Mouse (Mus musculus): ENCODE results near the gene Ifnlr1.
"Not testable (repeated sequence)": the region's sequence is repeated elsewhere in the genome, so short reads cannot be mapped to it uniquely, and the experiment has no call there.

Gene Ifnlr1

DNA sequence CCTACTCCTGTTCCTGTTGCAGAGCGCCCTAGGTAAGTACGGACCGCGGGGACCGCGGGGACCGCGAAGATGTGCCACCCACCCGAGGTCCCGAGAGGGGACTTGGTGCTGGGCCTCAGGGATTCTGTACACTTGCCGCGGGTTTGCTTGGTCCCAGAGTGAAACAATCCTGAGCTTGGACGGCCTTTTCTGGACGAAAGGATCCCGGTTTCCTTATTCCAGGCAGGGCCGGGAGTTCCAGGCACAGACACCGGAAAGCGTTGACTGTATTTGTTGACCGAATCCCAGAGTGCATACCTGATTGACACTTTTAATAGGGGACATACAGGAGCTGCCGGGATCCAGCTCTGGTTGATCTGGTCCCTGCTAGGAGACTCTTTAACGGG, 474 bp downstream of the Ifnlr1 start:
- no peak for DNase-seq (ENCODE audit: low spot score)

DNA sequence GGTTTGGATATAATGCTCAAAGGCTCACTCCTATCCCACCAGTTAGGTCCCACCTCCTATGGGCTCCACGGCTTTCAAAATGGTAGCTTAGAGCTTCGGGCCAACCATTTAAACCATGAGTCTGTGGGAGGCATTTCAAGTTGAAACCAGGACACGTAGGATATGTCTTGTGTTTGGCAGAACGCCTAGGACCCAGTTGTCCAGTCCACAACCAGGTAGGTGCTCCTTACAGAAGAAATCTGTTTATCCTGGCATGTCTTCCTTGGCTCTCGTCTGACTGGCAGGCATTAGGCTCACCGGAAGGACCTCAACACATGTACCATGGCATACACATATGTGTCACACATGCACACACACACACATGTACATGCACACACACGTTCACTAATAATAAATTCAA, 3.7 kb downstream of the Ifnlr1 start:
- no peak for DNase-seq (ENCODE audit: low spot score)

DNA sequence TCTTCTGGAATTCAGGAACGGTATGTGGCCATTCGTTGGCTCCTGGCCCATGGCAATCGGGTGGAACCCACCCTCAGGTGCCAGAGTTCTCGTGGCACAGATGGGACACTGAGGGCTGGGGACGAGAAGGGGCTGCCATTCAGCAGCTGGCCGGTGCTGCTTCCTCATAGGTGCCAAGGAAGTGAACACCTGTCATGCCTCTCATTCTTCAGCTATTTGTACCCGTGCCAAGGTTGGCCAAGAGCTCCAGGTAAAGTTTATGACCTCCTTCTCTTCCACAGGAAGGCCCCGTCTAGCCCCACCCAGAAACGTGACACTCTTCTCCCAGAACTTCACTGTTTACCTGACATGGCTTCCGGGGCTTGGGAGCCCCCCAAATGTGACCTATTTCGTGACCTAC, 4.2 kb downstream of the Ifnlr1 start:
- no peak for DNase-seq (ENCODE audit: low spot score)

DNA sequence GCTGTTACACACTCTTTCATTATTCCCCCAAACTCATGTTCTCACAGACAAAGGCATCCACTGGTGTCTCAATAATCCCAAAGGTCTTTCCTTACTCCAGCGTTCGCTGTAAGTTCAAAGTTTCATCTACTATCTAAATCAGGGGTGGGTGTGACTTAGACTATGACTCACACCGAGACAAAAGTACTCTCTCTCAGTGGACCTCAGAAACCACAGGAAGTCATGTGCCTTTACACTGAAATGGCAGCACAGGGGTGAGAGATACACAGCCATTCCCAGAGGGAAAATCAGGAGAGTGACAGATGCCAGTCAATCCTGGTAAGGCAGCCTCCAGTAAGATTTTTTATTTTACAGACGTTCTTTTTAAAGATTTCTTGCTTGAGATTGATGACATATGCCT, 6.8 kb downstream of the Ifnlr1 start:
- no peak for DNase-seq (ENCODE audit: low spot score)

DNA sequence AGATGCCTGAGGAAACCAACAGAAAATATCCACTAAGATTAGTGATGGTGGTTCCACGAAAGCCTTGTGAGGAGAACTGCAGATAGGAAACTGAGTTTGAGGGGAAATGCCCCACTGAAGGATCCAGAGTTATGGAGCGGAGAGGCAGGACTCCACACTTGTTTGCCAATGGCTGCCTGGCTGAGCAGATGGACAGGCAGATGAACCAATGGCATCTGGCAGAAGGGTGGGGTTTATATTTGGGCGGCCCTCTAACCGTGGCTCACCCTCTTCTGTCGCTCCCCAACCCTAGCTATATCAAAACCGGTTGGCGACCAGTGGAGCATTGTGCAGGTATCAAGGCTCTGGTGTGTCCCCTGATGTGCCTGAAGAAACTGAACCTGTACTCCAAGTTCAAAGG, 12.4 kb downstream of the Ifnlr1 start:
- no peak for DNase-seq (ENCODE audit: low spot score)

DNA sequence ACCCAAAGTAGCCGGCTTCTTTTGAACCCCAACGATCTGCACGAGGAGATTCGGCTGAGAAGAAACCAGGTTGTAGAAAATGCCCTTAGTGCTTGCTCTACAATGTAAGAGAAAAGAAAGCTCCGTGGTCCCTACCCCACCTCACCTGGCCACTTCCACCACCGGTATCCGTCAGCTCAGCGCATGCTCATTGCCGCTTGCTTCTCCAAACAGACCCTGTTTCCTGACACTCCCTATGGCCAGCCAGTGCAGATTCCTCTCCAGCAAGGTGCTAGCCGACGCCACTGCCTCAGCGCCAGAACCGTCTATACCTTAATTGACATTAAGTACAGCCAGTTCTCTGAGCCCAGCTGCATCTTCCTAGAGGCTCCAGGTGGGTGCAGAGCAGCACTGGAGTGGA, 17.4 kb downstream of the Ifnlr1 start:
- no peak for DNase-seq (ENCODE audit: low spot score)

DNA sequence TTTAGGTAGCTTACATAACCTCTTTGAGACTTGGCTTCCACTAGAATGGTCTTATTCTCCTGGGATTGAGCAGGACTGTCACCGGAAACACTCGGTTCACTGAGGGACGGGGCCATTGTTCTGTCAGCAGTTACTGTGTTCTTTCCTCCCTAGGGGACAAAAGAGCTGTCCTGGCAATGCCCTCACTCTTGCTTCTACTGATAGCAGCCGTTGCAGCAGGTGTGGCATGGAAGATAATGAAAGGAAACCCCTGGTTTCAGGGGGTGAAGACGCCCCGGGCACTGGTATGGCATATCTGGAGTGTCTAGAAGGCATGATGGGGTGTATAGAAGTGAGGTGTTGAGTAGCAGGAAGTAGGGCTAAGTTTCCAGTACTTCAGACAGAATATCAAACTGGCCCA, 17.9 kb downstream of the Ifnlr1 start:
- no peak for DNase-seq (ENCODE audit: low spot score)

DNA sequence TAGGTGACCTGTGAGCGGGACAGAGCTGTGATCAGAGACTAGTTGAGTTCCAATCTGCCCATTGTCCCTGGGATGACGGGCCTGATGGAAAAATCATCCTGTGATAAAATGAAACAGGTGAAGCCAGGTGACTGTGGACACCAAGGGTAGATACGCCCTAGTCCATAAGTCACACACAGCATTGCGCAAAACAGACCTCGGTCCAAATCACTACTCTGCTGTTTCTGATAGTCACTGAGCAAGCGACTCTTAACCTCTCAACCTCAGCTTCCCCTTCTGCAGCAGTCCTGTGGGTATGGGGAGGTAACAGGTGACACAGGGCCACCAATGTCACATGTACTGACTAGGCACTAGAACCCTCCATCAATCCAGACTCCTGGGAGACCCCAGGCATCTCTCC, 20.0 kb downstream of the Ifnlr1 start:
- DNase-seq (ENCODE audit: low spot score): peak; percentile 60

DNA sequence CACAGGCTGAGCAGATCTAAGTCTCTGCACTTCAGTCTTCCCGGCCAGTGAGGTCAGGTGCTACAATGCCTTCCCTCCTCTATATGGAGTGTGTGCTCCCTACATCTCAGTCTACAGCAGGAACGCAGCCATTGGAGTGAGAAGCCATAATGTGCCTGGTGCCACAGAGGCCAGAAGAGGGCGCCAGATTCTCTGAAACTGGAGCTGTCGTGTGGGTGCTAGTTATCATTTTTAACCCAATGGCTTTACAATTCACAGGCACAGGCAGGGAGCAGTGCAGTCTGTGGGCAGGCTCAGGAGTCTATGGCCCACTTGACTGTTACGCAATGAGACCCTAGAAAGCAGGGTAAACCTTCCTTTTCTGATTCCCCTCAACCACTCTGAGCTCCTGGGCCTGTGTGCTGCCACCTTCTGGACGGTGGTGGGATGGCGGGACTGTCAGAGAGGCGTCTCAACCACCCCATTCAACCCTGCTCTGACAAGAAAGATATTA, 23.0 kb downstream of the Ifnlr1 start:
- DNase-seq (ENCODE audit: low spot score): peak; percentile 78

DNA sequence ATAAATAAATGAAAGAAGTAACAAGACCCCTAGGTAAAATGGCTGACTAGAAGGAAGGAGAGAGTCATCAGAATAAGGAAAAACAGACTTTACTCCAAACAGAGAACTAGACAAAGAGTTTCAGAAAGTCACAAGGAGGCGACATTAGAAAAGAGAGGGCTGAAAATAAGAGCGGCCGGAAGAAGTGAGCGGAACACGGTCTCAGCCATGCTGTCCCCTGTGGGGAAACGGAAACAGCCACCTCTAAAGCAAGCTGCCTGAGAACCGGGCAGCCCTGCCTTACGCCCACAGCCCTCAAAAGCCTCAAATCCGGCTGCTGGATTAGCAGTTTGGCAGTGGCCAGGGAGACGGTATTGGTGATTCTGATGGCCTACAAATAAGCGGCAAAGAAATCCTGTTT, 23.5 kb downstream of the Ifnlr1 start:
- DNase-seq (ENCODE audit: low spot score): no peak

DNA sequence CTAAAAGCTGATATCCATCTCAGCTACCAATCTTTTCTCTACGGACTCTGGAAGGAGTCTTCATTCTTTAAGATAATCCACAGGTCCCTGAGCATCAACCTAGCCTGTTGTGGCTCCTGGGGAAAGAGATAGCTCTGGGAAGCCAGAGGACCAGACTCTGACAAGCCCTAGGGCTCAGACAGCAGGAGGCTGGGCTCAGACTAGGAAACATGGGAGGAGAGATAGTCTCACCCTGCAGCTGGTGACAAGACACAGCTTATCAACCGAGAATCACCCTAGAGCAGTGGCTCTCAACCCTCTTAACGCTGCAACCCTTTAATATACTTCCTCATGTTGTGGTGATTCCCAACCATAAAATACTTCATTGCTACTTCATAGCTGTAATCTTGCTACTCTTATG, 24.3 kb downstream of the Ifnlr1 start:
- no peak for DNase-seq (ENCODE audit: low spot score)

DNA sequence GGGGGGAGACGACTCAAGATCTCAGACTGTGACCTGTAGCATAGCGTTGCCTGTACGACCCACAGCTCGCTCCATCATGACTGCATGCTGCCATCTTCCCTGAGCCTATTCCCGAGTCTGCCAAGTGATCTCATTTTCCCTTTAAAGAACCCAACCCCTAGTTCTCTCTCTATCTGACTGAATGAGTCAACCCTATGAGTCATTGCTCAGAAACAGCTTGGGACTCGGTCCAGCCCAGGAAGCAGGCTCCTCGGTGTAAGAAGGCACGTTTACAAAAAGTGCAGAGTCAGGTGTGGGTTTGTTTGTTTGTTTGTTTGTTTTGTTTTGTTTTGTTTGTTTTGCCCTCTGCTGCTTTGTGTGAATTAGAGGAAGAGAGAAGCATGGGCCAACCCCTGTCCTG, 28.7 kb downstream of the Ifnlr1 start:
- no peak for DNase-seq (ENCODE audit: low spot score)

DNA sequence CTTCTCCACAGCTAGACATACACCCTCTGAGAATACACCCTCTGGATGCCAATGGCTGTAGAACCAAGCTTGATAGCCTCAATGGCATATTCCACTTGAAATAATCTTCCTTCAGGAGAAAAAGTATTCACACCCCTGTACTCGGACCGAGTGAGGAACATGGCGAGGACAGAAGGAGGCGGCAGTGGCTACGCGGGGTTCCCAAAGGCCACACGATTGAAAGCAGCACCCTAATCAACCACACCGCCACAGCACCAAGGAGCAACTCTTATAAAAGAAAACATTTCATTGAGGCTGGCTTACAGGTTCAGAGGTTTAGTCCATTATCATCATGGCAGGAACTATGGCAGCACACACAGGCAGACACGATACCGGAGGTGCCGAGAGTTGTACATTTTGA, 30.4 kb downstream of the Ifnlr1 start:
- not testable (repeated sequence) for DNase-seq (ENCODE audit: low spot score)

DNA sequence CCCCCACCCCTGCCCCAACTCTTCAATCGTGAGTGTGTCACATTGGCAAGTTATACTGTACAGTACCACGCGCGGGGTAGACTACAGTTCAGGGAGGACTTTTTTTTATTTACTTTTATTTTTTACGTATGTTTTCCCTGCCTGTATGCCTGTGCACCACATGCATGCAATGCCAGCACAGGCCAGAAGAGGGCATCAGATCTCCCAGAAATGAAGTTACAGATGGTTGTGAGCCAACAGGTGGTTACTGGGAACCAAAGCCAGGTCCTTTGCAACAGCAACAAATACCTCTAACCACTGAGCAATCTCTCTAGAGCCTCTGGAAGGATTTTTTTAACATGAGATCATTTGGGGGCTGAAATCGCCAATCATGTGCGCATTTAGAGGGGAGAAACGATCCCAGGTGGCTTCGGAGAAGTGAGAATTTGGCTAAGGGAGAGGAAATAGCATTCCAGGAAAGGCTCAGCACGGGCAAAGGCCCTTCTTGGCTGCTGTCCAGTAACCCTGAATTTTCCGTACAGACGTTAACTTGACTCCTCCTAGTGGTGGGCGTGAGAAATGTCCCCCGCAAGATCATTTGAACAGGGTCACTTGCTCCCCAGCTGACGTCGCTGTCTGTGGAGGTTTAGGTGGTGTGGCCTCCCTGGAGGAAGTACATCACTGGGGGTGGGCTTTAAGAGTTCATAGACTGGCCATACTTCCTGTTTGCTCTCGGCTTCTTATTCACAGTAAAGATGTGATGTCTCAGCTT, 36.6 kb downstream of the Ifnlr1 start:
- no peak for DNase-seq (ENCODE audit: low spot score)

DNA sequence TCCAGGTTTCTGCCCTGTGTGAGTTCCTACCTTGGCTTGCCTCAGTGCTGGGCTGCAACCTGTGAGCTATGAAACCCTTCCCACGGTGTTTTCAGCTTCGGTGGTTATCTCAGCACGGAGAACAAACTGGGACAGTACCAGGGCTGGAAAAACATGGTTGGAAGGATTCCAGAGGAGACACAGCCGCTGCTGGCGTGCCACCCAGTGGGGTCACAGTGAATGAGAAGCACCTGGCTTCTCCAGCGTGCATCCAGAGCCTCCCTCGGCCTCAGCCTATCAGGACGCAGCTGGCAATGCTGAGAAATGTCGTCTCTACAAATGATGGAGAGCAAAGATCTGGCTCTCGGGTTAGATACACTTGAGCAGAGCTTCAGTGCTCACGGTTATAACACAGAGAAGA, 40.3 kb downstream of the Ifnlr1 start:
- DNase-seq (ENCODE audit: low spot score): no peak

DNA sequence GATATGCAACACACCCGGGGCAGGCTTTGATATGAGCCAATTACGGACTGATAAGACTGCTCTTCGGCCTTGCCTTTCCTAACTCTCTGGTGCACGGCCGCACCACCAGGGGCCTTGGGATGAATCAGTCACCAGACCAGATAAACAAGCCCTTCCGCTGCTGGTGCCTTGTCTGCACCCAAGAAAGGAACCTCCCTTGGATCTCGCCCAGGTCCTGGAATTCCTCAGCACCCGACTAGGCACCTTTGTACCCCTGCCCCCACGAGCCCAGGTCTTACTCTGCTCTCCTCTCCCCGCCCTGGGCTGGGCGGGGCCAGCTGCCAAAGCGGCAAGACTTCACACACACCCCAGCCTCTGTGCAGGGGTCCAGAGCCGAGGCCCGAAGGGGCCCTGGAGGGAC, 41.7 kb downstream of the Ifnlr1 start, which contains the start of gene Il22ra1:
Gene Il22ra1 (plus strand): TSS at position 356 of the 400 bp plus-strand sequence.
- DNase-seq (ENCODE audit: low spot score): peak; percentile 89

DNA sequence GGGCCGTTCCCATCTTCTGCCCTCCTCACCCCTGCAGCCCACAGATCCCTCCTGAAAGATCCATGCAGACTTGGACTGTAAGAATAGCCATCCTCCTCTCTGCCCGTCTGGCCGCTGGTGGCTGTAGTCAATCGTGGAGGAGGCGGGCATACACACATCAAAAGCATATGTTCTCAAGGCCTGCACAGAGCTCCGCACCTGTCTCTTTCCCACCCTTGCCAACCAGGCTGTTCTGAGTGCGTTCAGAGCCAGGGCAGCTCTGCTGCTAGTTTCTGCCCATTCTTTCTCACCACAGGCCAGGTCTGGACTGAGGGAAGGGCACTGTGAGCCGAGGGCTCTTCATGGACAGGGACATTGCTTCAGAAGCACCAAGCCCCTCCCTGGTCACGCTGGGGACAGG, 44.1 kb downstream of the Ifnlr1 start:
- no peak for DNase-seq (ENCODE audit: low spot score)

DNA sequence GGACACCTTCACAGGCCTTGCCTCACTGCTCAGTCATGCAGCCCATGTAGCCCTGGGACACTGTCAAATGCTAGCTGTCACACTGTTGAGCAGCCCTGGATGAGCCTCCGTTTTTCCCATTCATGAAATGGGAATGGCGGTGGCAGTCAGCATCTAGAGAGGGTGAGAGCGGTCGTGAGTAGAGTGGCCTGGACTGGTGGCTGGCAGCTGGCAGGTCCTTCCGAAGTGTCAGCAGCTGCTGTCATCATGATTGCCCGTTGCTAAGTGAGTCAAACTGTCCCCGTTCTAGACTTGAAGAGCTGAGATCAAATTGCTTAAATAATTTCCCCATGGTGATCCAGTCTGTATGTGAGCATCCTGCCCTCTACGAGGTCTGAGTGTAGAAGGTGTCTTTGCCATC, 44.9 kb downstream of the Ifnlr1 start:
- no peak for DNase-seq (ENCODE audit: low spot score)

DNA sequence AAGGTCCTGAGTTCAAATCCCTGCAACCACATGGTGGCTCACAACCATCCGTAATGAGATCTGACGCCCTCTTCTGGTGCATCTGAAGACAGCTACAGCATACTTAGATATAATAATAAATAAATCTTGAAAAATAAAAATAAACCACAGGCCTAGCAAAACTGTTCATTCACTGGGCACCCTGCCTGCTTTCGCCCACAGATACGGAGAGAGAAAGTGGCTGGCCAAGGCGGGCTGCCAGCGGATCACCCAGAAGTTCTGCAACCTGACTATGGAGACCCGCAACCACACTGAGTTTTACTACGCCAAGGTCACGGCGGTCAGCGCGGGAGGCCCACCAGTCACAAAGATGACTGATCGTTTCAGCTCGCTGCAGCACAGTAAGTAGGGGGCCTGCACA, 47.8 kb downstream of the Ifnlr1 start:
- no peak for DNase-seq (ENCODE audit: low spot score)

DNA sequence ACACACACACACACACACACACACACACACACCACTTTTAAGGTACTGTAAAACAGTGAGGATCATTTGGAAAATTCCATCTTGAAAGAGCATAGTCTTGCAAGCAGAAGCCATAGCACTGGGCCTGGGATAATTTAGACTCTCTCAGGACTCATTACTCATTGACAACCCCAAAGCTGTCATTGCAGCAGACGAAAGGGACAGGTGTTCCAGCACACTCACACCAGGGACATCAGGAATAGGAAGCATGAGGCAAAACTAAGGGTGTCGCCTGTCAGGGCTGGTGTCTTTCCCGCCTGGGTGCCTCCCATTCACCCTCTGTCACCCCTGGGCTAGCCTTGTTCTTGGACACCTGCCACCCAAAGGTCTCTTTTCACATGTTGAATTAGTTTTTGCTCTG, 50.8 kb downstream of the Ifnlr1 start:
- no peak for DNase-seq (ENCODE audit: low spot score)

DNA sequence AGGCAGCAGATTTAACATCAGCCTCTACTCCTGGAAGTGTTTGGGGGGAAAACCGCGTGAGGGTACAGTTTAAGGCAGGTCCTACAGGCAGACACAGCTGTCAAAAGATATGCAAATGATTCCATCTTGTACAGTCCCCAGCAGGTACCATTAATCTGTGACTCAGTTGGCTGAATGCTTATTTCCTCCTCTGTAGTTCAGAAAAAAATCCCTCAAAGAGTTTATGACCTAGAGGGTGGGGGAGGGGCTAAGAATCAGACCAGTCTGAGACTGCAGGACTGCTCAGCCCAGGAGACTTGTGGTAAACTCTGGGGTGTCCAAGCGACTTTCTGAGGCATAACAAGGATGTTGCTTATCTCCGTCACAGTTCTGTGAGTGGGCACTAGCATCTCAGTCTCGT, 52.1 kb downstream of the Ifnlr1 start:
- DNase-seq (ENCODE audit: low spot score): no peak

DNA sequence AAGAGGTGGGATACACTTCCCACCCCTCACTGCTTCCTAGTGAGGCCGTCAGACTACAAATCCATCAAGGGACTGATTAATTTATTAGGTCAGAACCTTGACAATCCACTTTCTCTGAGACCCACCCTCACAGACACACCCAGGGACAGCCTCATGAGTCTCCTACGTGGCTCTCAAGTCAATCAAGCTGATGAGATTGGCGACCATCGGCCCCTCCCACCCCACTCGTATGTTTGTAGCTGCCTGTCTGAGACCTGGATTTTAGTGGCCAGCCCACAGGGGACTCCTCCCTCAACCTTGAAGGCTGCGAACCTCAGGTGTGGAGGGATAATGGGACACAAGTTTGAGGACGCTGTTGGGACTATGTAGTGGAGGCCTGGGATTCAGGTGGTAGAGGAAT, 53.1 kb downstream of the Ifnlr1 start:
- no peak for DNase-seq (ENCODE audit: low spot score)

DNA sequence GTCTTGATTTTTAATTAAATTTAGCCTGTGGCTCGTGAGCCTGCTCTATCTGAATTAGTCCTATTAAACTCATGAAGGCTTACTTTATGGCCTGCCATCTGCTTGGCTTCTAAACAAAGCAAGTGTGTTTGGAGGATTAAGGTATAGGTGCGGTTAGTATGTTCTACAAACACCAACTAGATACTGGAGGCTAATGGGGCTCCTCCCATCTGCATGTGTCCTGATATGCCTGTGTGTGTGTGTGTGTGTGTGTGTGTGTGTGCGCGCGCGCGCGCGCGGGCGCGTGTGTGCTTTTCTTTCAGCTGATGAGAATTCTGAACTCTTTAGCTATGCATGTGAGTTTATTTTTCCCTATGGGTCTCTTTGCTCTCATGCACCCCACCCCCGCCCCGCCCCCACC, 53.6 kb downstream of the Ifnlr1 start:
- DNase-seq (ENCODE audit: low spot score): no peak

DNA sequence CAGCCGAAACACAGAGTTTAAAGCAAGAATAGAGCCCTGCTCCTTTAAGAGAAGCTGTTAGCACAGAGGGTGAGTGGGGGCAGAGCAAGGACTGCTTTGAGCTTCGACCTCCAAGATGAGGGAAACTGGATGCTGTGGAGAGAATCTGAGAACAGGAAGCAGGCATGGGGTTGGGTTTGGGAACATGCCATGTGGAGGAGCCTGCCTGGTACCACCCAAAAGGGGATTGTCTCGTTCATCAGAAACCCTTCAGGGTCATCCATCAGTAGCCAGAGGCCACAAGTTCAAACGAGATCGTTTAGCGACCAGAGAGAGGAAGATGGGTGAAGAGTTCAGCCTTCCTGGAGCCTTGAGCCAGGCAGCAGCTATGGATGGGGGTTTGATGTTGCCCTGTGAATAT, 57.4 kb downstream of the Ifnlr1 start:
- DNase-seq (ENCODE audit: low spot score): no peak

All from yolk sac, embryonic 10.5 days (tissue).